Mouse (Mus musculus): ENCODE measurements around the gene Nap1l1.
"Not testable (repeated sequence)": the region's sequence is repeated elsewhere in the genome, so short reads cannot be mapped to it uniquely, and the experiment has no call there.

Gene Nap1l1

GRCm38 (mm10) chr10:111472686-111473510 is at the start of gene Nap1l1:
Gene Nap1l1 (plus strand): TSS chr10:111473223.
- DNase-seq (ENCODE audit: inconsistent age in 2 of 2, low spot score in 1 of 2) = peak; percentile 98 to 99

GRCm38 (mm10) chr10:111426491-111426890 is 46.5 kb upstream of the Nap1l1 start:
- peak; percentile 29 to 78 for DNase-seq (ENCODE audit: inconsistent age in 2 of 2, low spot score in 1 of 2)

GRCm38 (mm10) chr10:111433502-111433901 is 39.5 kb upstream of the Nap1l1 start:
- no peak for DNase-seq (ENCODE audit: inconsistent age in 2 of 2, low spot score in 1 of 2)

GRCm38 (mm10) chr10:111441034-111441440 is 32.0 kb upstream of the Nap1l1 start:
- no peak for DNase-seq (ENCODE audit: inconsistent age in 2 of 2, low spot score in 1 of 2)

- DNase-seq (ENCODE audit: inconsistent age in 2 of 2, low spot score in 1 of 2) = no peak
These were observed 28.8 kb upstream of the Nap1l1 start for GRCm38 (mm10) chr10:111444199-111444598.

- no peak for DNase-seq (ENCODE audit: inconsistent age in 2 of 2, low spot score in 1 of 2)
These were observed 26.9 kb upstream of the Nap1l1 start for GRCm38 (mm10) chr10:111445939-111446671.

GRCm38 (mm10) chr10:111446672-111447008 is 26.4 kb upstream of the Nap1l1 start:
- not testable (repeated sequence) for DNase-seq (ENCODE audit: inconsistent age in 2 of 2, low spot score in 1 of 2)

- DNase-seq (ENCODE audit: inconsistent age in 2 of 2, low spot score in 1 of 2) = not testable (repeated sequence)
These were observed 23.4 kb upstream of the Nap1l1 start for GRCm38 (mm10) chr10:111449662-111450061.

GRCm38 (mm10) chr10:111451683-111452322 is 21.2 kb upstream of the Nap1l1 start:
- no peak for DNase-seq (ENCODE audit: inconsistent age in 2 of 2, low spot score in 1 of 2)

GRCm38 (mm10) chr10:111452426-111452825 is 20.6 kb upstream of the Nap1l1 start:
- DNase-seq (ENCODE audit: inconsistent age in 2 of 2, low spot score in 1 of 2) = no peak

GRCm38 (mm10) chr10:111454698-111455308 is 18.2 kb upstream of the Nap1l1 start:
- no peak for DNase-seq (ENCODE audit: inconsistent age in 2 of 2, low spot score in 1 of 2)

GRCm38 (mm10) chr10:111458088-111458487 is 14.9 kb upstream of the Nap1l1 start:
- DNase-seq (ENCODE audit: inconsistent age in 2 of 2, low spot score in 1 of 2) = no peak

- no peak for DNase-seq (ENCODE audit: inconsistent age in 2 of 2, low spot score in 1 of 2)
These were observed 14.0 kb upstream of the Nap1l1 start for GRCm38 (mm10) chr10:111459040-111459439.

- no peak for DNase-seq (ENCODE audit: inconsistent age in 2 of 2, low spot score in 1 of 2)
These were observed 13.1 kb upstream of the Nap1l1 start for GRCm38 (mm10) chr10:111459874-111460273.

- no peak for DNase-seq (ENCODE audit: inconsistent age in 2 of 2, low spot score in 1 of 2)
These were observed 12.6 kb upstream of the Nap1l1 start for GRCm38 (mm10) chr10:111460381-111460780.

- no peak for DNase-seq (ENCODE audit: inconsistent age in 2 of 2, low spot score in 1 of 2)
These were observed 8.2 kb upstream of the Nap1l1 start for GRCm38 (mm10) chr10:111464833-111465232.

GRCm38 (mm10) chr10:111465409-111465808 is 7.6 kb upstream of the Nap1l1 start:
- no peak for DNase-seq (ENCODE audit: inconsistent age in 2 of 2, low spot score in 1 of 2)

GRCm38 (mm10) chr10:111471166-111471565 is 1.9 kb upstream of the Nap1l1 start:
- DNase-seq (ENCODE audit: inconsistent age in 2 of 2, low spot score in 1 of 2) = no peak

GRCm38 (mm10) chr10:111473511-111474371 is 718 bp downstream of the Nap1l1 start:
- peak; percentile 50 to 82 for DNase-seq (ENCODE audit: inconsistent age in 2 of 2, low spot score in 1 of 2)

- DNase-seq (ENCODE audit: inconsistent age in 2 of 2, low spot score in 1 of 2) = peak in 1 of 2 experiments; percentile 43
These were observed 3.3 kb downstream of the Nap1l1 start for GRCm38 (mm10) chr10:111476301-111476700.
